Mouse (Mus musculus) myocyte (in vitro differentiated cells): ENCODE measurements at regions not wholly inside any gene's neighbourhood (a gene's known extent, or its start where the extent isn't known, plus 50 kb on each side); places are given as distances from the start of the nearest gene placed in this dataset.

Experiments used
- CEBPB ChIP-seq: IDR thresholded peaks from 2 replicates; pipeline ENCODE4 v1.6.1; 2011; ENCODE audit warnings: mild to moderate bottlenecking, moderate library complexity; ENCODE audit not compliant: poor library complexity, insufficient read depth, severe bottlenecking
- TCF12 ChIP-seq: IDR thresholded peaks from one replicate; pipeline ENCODE4 v1.6.1; 2011; ENCODE audit warnings: mild to moderate bottlenecking, control low read depth; ENCODE audit not compliant: poor library complexity, insufficient read depth, severe bottlenecking

GRCm38 (mm10) chr12:77742716-77743115, 451.3 kb upstream of the Gm6657 start:
- no peak for TF ChIP-seq CEBPB
- TF ChIP-seq TCF12: no peak
